Mouse (Mus musculus) urinary bladder, postnatal 10 days (tissue): ENCODE data around the gene Gm49355.

Experiments
- DNase-seq: peaks from one replicate; pipeline ENCODE4 v3.0.0; 2022; ENCODE audit warnings: low spot score

Gm49355 gene

DNA sequence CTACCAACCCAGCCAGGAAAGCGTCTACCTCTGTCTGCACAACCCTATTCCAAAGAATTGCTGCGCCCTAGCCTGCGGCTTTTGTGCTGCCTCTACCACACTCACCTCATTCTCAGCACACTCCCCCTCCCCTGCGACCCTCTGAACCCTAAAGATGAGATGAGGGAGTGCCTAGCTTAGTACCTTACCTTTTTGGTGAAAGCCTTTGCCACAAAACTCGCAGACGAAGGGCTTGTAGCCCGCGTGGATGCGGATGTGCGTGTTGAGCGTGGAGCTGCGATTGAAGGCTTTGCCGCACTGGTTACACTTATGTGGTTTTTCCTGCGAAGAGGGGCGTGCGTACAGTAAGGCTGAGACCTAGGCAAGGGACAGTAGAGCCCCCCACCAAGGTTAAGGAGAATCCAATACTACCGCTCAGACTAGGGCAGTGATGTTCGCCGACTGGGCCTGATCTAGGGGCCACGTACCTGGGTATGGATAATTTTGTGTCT, 59.7 kb downstream of the Gm49355 start:
- DNase-seq: no peak

GRCm38 (mm10) chr14:12344061-12344745, 60.4 kb downstream of the Gm49355 start:
- DNase-seq: no peak

GRCm38 (mm10) chr14:12344746-12345240, 61.0 kb downstream of the Gm49355 start:
- DNase-seq: no peak

DNA sequence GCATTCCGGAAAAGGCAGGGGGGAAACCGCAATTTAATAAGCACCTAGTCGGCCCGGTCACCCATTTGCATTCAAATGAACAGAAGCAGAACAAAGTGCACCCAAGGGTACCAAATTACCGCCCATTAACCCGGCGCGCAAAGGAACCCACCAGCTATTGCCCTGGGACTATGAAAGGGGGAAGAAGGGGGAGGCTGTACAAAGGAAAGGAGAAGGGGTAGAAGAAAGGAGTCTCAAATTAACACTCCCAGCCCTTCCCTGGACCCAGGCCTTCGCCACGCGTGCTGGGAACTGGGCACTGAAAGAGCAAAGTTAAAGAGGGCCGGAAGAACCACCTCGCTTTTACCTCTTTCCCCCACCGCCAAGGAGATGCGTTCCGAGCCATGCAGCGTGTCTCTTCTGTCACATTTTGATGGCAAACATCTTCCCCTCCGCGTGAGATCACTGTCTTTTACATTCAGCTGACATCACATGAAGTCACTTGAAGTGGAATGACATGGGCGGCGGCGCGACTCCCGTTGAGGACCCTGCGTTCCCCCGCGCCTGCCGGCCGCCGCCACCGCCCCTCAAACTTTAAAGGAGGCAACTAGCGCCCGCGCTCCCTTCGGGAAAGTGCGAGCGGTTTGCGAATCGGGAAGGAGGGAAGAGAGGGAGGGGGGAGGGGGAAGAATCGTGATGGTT, 61.6 kb downstream of the Gm49355 start:
- DNase-seq: no peak

DNA sequence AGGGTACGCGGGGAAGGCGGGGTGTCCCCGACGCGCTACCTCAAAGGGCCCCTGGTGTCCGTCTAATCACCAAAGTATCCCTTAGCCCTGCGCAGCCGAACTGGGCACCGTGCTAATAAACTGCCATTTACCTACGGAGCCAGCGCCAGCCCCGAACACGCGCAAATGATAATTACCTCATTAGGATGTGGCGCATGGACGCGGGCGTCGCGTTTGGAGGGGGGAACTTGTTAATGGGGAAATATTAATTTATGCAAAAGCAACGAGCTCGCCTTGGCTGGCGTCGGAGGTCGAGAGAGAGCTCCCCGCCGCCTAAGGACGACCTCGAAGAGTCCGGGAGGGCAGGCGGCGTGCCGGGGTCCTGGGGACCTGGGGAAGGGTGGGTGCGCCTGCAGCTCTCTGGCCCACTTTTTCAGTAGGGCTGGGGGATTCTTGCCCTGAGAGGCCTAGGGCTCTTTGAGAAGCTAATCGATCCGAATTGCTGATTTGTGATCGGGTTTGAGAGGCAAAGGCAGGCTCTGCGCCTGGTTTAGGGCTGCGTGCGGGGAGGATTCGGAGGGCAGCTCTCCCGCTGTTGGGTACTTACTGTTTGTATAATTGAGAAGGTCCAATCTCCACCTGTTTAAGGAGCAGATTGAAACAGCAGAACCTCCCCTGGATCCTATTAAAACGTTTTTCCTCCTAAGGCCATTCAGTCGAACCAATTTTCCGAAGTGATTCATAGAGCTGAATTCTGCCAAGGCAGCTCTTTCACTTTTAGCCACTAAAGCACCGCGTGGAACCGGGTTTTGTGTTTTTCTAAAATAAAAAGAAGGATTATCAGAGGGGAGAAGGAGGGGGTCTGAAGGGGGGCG, 62.5 kb downstream of the Gm49355 start:
- DNase-seq: no peak

GRCm38 (mm10) chr14:12346865-12347600, 63.3 kb downstream of the Gm49355 start:
- no peak for DNase-seq

- no peak for DNase-seq
Measured at GRCm38 (mm10) chr14:12348089-12348488, 64.3 kb downstream of the Gm49355 start, which contains the start of gene Fezf2. TSS of gene Fezf2 (minus strand) at chr14:12348189.

DNA sequence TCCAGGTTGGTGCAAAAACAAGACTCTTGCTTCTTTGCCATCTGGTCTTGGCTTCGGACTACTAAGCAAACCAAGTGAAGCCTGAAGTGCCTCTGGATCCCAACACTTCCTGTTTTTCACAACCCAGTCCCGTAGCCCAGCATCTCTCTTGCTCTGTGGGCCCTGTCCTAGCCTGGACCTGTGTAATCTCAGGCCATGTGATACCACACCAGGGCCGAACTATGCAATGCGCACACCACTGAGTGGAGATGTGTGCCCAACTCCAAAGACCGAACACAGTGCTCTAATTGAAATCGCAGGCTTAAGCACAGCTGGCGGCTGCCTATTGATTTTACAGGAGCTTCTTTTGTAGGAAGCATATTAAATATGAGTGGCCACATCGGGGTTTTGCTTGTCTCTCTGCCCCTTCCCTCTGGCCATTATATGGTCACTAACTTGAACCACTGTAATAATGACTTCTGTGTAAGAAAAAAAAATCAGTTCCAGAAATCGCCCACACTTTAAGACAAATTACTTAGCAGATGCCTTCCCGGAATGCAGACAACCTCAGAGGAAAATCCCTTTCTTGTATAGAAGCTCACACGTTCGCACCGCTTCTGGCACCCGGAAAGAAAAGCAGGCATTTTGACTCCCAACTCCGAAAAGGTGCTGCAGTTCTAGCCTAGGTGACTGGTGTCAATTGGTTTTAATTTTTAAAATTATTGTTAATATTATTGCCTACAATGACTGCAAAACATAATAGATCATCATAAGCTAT, 65.7 kb downstream of the Gm49355 start:
- no peak for DNase-seq

- DNase-seq: no peak
Measured at GRCm38 (mm10) chr14:12350271-12350916, 66.6 kb downstream of the Gm49355 start.
